Mouse (Mus musculus): ENCODE data around the gene Clmp. TPM values are rescaled to one million over a fixed set of nuclear protein-coding genes. Genes with fewer than 3 reads are reported as not detected.

The Clmp gene
- total RNA-seq, 2 experiments from 2014 or later = 29.8 to 30.2 TPM

- DNase-seq (ENCODE audit: low spot score in 2 of 2) = no peak
- intact Hi-C loops (cut with DNase I) = loop anchor here (5.0 kb wide), 1 partner anchor 172 kb away; no protein-coding TSS in a partner anchor
Measured at GRCm38 (mm10) chr9:40808907-40809280, 123.1 kb downstream of the Clmp start.

- DNase-seq (ENCODE audit: low spot score in 2 of 2) = no peak
- intact Hi-C loops (cut with DNase I) = no loop called here
Measured at GRCm38 (mm10) chr9:40811860-40812259, 126.1 kb downstream of the Clmp start.

GRCm38 (mm10) chr9:40814060-40814459 lies 128.3 kb downstream of the Clmp start:
- DNase-seq (ENCODE audit: low spot score in 2 of 2) = no peak
- intact Hi-C loops (cut with DNase I) = no loop called here

GRCm38 (mm10) chr9:40817325-40818028 lies 131.7 kb downstream of the Clmp start:
- no peak for DNase-seq (ENCODE audit: low spot score in 2 of 2)
- intact Hi-C loops (cut with DNase I) = no loop called here

GRCm38 (mm10) chr9:40825601-40826000 lies 139.8 kb downstream of the Clmp start:
- intact Hi-C loops (cut with DNase I) = no loop called here
- no peak for DNase-seq (ENCODE audit: low spot score in 2 of 2)

- DNase-seq (ENCODE audit: low spot score in 2 of 2) = no peak
- intact Hi-C loops (cut with DNase I) = no loop called here
Measured at GRCm38 (mm10) chr9:40827366-40827765, 141.6 kb downstream of the Clmp start.

- DNase-seq (ENCODE audit: low spot score in 2 of 2) = peak; percentile 82 to 88
- intact Hi-C loops (cut with DNase I) = loop anchor here (2.0 to 10.0 kb wide), 3 partner anchors 100 to 353 kb away; no protein-coding TSS in a partner anchor
Measured at GRCm38 (mm10) chr9:40834569-40834968, 148.8 kb downstream of the Clmp start.

Other genes with a start within 250 kb of the Clmp start
- gene Gramd1b, start 154.6 kb upstream of the Clmp start, total RNA-seq (2021) = 100 to 1,000 TPM; 155 to 181 TPM
- not detected for gene Gm21915, start 15.3 kb upstream of the Clmp start, total RNA-seq (2021)
- gene Hspa8, start 115.0 kb downstream of the Clmp start, total RNA-seq (2021) = 1,000 to 10,000 TPM; 2,189 to 2,356 TPM
- not detected for gene Bsx, start 188.2 kb downstream of the Clmp start, total RNA-seq (2021)

Data from left cerebral cortex, postnatal 14 days (tissue).